In the genomic region with DNA sequence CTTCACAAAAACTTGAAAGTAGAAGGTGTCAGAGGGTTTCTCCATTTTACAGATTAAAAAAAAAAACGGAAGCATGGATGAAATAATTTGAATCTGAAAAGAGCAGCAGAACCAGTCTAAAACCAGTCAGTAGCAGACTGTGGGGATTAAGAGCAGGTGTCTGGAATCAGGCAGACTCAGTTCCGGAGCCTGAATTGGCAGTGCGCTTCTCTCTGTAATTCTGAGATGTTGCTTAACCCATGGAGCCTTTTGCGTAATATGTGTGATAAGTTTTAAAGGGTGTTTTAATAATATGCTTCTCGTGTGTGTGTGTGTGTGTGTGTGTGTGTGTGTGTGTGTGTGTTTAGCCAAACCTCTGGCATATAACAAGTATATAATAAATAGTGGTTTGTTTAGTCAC, we compare ENCODE assay signal across 23 mouse cellular contexts.
DNase-seq lines count a peak whose midpoint lies in the region; ATAC-seq and TF ChIP-seq lines count a peak whose summit lies in the region.
"Had no signal": no experiment of that assay in that cellular context is flagged by ENCODE, and none has a peak within 500 bp of the region (broad histone marks: within the 10 kb centered on the region; RNA-seq: fewer than 3 reads in every experiment).

No protein-coding gene starts in this region.

- no peaks in the 10 kb centered on the region for H3K27me3 ChIP-seq in heart, embryonic 11.5 days (ENCODE audit: control insufficient read depth, insufficient read depth, low read length)
- no peaks in the 10 kb centered on the region for H3K27me3 ChIP-seq in liver, adult 2 months (ENCODE audit: control insufficient read depth, insufficient read depth, low read length)
- no peaks in the 10 kb centered on the region for H3K27me3 ChIP-seq in liver, postnatal 0 days (ENCODE audit: insufficient read depth, low read length)
- H3K27me3 ChIP-seq in embryonic facial prominence, embryonic 10.5 days (replicated peaks; ENCODE audit: low read depth, poor library complexity, severe bottlenecking) = no peaks in the 10 kb centered on the region; the same call in 1 of the 2 replicates
- H3K27me3 ChIP-seq: embryonic facial prominence, embryonic 12.5 days; forebrain, embryonic 15.5 days; heart, embryonic 15.5 days; intestine, embryonic 15.5 days had no signal

- TF ChIP-seq POLR2A in liver, adult 2 months (IDR thresholded peaks at IDR 0.05; ENCODE audit: extremely low read depth, insufficient read depth, low read length) = no peak

- WGBS in heart, embryonic 11.5 days (ENCODE audit: insufficient replicate concordance) = 79% methylated on average over 5 of the region's 5 CpGs
- WGBS in liver, adult 2 months = 38% methylated on average over 5 of the region's 5 CpGs
- 56% methylated on average over 5 of the region's 5 CpGs for WGBS in liver, postnatal 0 days (ENCODE audit: insufficient replicate concordance)
- 84% methylated on average over 5 of the region's 5 CpGs for WGBS in embryonic facial prominence, embryonic 10.5 days

- TF ChIP-seq EP300 in liver, postnatal 0 days (IDR thresholded peaks at IDR 0.05; ENCODE audit: low read depth) = no peak

- no peak overlapping the region for H3K9ac ChIP-seq in heart, embryonic 11.5 days (ENCODE audit: low read depth, low read length)
- H3K9ac ChIP-seq in liver, adult 2 months (ENCODE audit: low read depth, low read length) = no peak overlapping the region
- no peak overlapping the region for H3K9ac ChIP-seq in liver, postnatal 0 days (replicated peaks)
- H3K9ac ChIP-seq: embryonic facial prominence, embryonic 12.5 days; forebrain, embryonic 15.5 days; heart, embryonic 15.5 days; hindbrain, embryonic 14.5 days; intestine, embryonic 15.5 days had no signal

- no peaks in the 10 kb centered on the region for H3K79me2 ChIP-seq in liver, adult 2 months (ENCODE audit: control insufficient read depth, insufficient read depth, low read length)

- ATAC-seq in heart, embryonic 11.5 days (replicated peaks; ENCODE audit: insufficient number of reproducible peaks, low FRiP score, low TSS enrichment) = no peak
- ATAC-seq in liver, postnatal 0 days = no peak
- ATAC-seq: CD4-positive, CD25-positive, alpha-beta regulatory T cell, adult 4 months; forebrain, embryonic 15.5 days; intestine, embryonic 15.5 days had no signal

- H3K27ac ChIP-seq in heart, embryonic 11.5 days (ENCODE audit: low read depth, low read length) = no peak overlapping the region
- no peak overlapping the region for H3K27ac ChIP-seq in liver, adult 2 months (replicated peaks; ENCODE audit: insufficient read depth, low read depth, low read length)
- H3K27ac ChIP-seq in liver, postnatal 0 days (ENCODE audit: low read depth) = no peak overlapping the region
- no peak overlapping the region for H3K27ac ChIP-seq in embryonic facial prominence, embryonic 10.5 days (replicated peaks)
- H3K27ac ChIP-seq: embryonic facial prominence, embryonic 12.5 days; forebrain, embryonic 15.5 days; heart, embryonic 10.5 days; heart, embryonic 15.5 days; hindbrain, embryonic 10.5 days; hindbrain, embryonic 14.5 days; intestine, embryonic 15.5 days had no signal

- peak; percentile 4 for DNase-seq in adrenal gland, adult 2 months
- no peak for DNase-seq in adrenal gland, postnatal 14 days
- DNase-seq in heart, adult 18-20 months = peak; percentile 8 to 26
- peak; percentile 87 for DNase-seq in liver, adult 2 months (ENCODE audit: extremely low read depth, low read depth, low spot score)
- no peak for DNase-seq in liver, postnatal 0 days
- peak; percentile 31 for DNase-seq in fat pad, adult 2 months (ENCODE audit: extremely low read depth, low read depth, low spot score)
- no peak for DNase-seq in embryonic facial prominence, embryonic 10.5 days (ENCODE audit: low spot score)
- DNase-seq: adrenal gland, postnatal 10 days; B cell, adult 2 months; cerebellum, adult 2 months; cerebellum, postnatal 10 days; embryo, embryonic 11 days; gastrocnemius, postnatal 14 days had no signal

- H3K9me3 ChIP-seq in heart, embryonic 11.5 days (replicated peaks; ENCODE audit: control insufficient read depth, low read length) = no peaks in the 10 kb centered on the region
- H3K9me3 ChIP-seq in liver, postnatal 0 days (ENCODE audit: low read length) = no peaks in the 10 kb centered on the region
- no peaks in the 10 kb centered on the region for H3K9me3 ChIP-seq in embryonic facial prominence, embryonic 10.5 days
- H3K9me3 ChIP-seq: embryonic facial prominence, embryonic 12.5 days; forebrain, embryonic 15.5 days; heart, embryonic 10.5 days; heart, embryonic 15.5 days; intestine, embryonic 15.5 days had no signal

- no peaks in the 10 kb centered on the region for H3K36me3 ChIP-seq in heart, embryonic 11.5 days (ENCODE audit: control insufficient read depth, insufficient read depth, low read length)
- no peaks in the 10 kb centered on the region for H3K36me3 ChIP-seq in liver, adult 2 months (ENCODE audit: control insufficient read depth, insufficient read depth, low read length)
- H3K36me3 ChIP-seq in liver, postnatal 0 days (replicated peaks; ENCODE audit: insufficient read depth, low read length) = no peaks in the 10 kb centered on the region
- H3K36me3 ChIP-seq in embryonic facial prominence, embryonic 10.5 days (replicated peaks) = no peaks in the 10 kb centered on the region
- H3K36me3 ChIP-seq: embryonic facial prominence, embryonic 12.5 days; forebrain, embryonic 15.5 days; G1E; heart, embryonic 10.5 days; heart, embryonic 15.5 days; hindbrain, embryonic 10.5 days; intestine, embryonic 15.5 days had no signal

- H3K4me2 ChIP-seq in heart, embryonic 11.5 days = no peak overlapping the region
- no peak overlapping the region for H3K4me2 ChIP-seq in liver, postnatal 0 days (ENCODE audit: low read depth, low read length)
- H3K4me2 ChIP-seq: embryonic facial prominence, embryonic 12.5 days; forebrain, embryonic 15.5 days; heart, embryonic 15.5 days; hindbrain, embryonic 14.5 days; intestine, embryonic 15.5 days had no signal

- no peak overlapping the region for H3K4me3 ChIP-seq in heart, embryonic 11.5 days (ENCODE audit: low read depth, low read length)
- H3K4me3 ChIP-seq in liver, adult 2 months (ENCODE audit: insufficient read depth, low read depth, low read length) = no peak overlapping the region
- H3K4me3 ChIP-seq in liver, postnatal 0 days (ENCODE audit: low read depth, low read length) = no peak overlapping the region
- H3K4me3 ChIP-seq in embryonic facial prominence, embryonic 10.5 days = no peak overlapping the region
- H3K4me3 ChIP-seq: embryonic facial prominence, embryonic 12.5 days; forebrain, embryonic 15.5 days; heart, embryonic 10.5 days; heart, embryonic 15.5 days; hindbrain, embryonic 10.5 days; intestine, embryonic 15.5 days had no signal

- H3K4me1 ChIP-seq in heart, embryonic 11.5 days (ENCODE audit: control insufficient read depth, insufficient read depth, low read length) = no peaks in the 10 kb centered on the region
- peaks cover 3% of the 10 kb centered on the region; the same call in 1 of the 2 replicates for H3K4me1 ChIP-seq in liver, adult 2 months (ENCODE audit: control insufficient read depth, insufficient read depth, low read length)
- H3K4me1 ChIP-seq in liver, postnatal 0 days (ENCODE audit: insufficient read depth) = no peaks in the 10 kb centered on the region
- H3K4me1 ChIP-seq in embryonic facial prominence, embryonic 10.5 days = no peaks in the 10 kb centered on the region
- H3K4me1 ChIP-seq: embryonic facial prominence, embryonic 12.5 days; hindbrain, embryonic 10.5 days; intestine, embryonic 15.5 days had no signal

- no peak for TF ChIP-seq CTCF in liver, adult 2 months (IDR thresholded peaks at IDR 0.05; ENCODE audit: low read depth, low read length)
- no peak for TF ChIP-seq CTCF in liver, postnatal 0 days (IDR thresholded peaks at IDR 0.05; ENCODE audit: low read depth)

Comparison
In these comparisons a context has a peak if more than half of its experiments do, and no peak if none do; other contexts are left out.
1. DNase-seq: peak in adrenal gland, adult 2 months (single experiment), heart, adult 18-20 months (2 of 2), liver, adult 2 months (single experiment) and fat pad, adult 2 months (single experiment); none in adrenal gland, postnatal 14 days (single experiment), liver, postnatal 0 days (single experiment) and embryonic facial prominence, embryonic 10.5 days (single experiment).